Mouse (Mus musculus): ENCODE measurements at regions not wholly inside any gene's neighbourhood (a gene's known extent, or its start where the extent isn't known, plus 50 kb on each side); places are given as distances from the start of the nearest gene placed in this dataset.

DNA sequence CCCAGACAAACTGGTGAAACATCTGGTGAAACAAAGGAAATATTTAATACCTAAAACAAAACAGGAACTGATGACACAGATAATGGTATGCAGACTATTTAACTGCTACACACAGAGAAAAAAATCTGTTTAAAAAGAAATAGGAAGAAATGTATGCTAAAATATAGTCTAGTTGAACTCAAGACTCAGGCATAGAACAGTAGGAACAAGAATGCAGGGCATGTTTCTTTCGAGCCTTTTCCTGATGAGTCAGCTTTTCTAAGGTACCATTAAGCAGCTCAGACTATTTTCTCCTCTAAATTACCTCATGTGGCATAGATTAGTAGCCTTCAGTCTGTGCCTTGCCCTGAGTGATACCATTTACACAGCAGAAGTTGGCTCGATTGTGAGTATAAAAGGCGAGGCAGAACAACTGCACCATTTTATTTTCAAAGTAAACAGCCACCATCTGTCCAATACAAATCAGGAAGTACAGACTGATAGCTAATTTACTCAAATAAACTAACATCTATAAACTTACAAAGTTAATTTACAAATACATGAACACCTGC lies 411.1 kb downstream of the Kcnj3 start:
- DNase-seq (ENCODE audit: extremely low read depth) = no peak
- in situ Hi-C loops (cut with MboI; ENCODE audit: low pct_ligation_motif_present, low pct_unique_long_range_greater_than_20kb, low sequenced_read_pairs) = no loop called here
- H3K4me2 ChIP-seq (ENCODE audit: insufficient read depth, low read depth, poor library complexity, severe bottlenecking) = no peak overlapping the region
- H3K36me3 ChIP-seq (replicated peaks in 1 of 2; ENCODE audit: control insufficient read depth in 1 of 2, insufficient read depth in 1 of 2, low read length in 1 of 2) = no peaks in the 10 kb centered on the region
- H3K9ac ChIP-seq (ENCODE audit: insufficient read depth, low read depth) = no peak overlapping the region
- dilution Hi-C loops (cut with MboI; ENCODE audit: extremely low pct_ligation_motif_present, extremely low pct_unique_long_range_greater_than_20kb, low sequenced_read_pairs) = no loop called here
- H3K9me3 ChIP-seq (replicated peaks; ENCODE audit: low read length) = peaks cover 2% of the 10 kb centered on the region
- no peak overlapping the region for H3K4me3 ChIP-seq (replicated peaks in 1 of 3; ENCODE audit: low read depth in 2 of 3, low read length in 2 of 3, poor library complexity in 1 of 3)
- H3K4me1 ChIP-seq (ENCODE audit: control insufficient read depth in 1 of 2, insufficient read depth in 2 of 2) = no peaks in the 10 kb centered on the region
- H3K79me2 ChIP-seq (replicated peaks; ENCODE audit: control insufficient read depth, extremely low read depth, insufficient read depth, poor library complexity, severe bottlenecking) = no peaks in the 10 kb centered on the region
- H3K27ac ChIP-seq (ENCODE audit: insufficient read depth, low read depth) = no peak overlapping the region
- no peak for TF ChIP-seq RAD21 (IDR thresholded peaks at IDR 0.05; ENCODE audit: low read depth, low read length)
- TF ChIP-seq ZNF384 (IDR thresholded peaks at IDR 0.05; ENCODE audit: low read depth, low read length) = no peak
- TF ChIP-seq MAFK (IDR thresholded peaks at IDR 0.05; ENCODE audit: insufficient replicate concordance, low read length) = peak; percentile 83; the same call in 1 of the 2 replicates
- H3K27me3 ChIP-seq (replicated peaks) = no peaks in the 10 kb centered on the region

DNA sequence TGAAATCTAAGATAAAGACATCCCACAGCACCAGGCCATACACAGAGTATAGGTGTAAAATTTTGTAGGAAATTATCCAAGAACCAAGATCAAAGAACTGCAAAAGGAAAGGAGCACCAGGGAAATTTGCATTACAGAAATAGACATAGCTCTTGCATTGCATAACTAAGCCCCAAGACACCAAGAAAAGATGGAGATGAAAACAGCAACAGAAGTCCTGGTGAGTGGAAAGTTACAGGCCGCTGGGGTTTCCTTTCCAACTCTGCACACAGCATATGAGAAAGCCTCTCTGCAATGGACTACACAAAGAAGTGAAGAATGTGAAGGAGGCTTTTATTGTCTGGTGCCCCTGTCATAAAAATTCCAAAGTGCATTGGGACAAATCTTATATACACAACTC lies 426.7 kb downstream of the Kcnj3 start:
- Histone ChIP-seq H3K36me3 (replicated peaks in 1 of 2; ENCODE audit: control insufficient read depth in 1 of 2, insufficient read depth in 1 of 2, low read length in 1 of 2) (no peaks in the 10 kb centered on the region), H3K79me2 (replicated peaks; ENCODE audit: control insufficient read depth, extremely low read depth, insufficient read depth, poor library complexity, severe bottlenecking) (no peaks in the 10 kb centered on the region), H3K4me1 (ENCODE audit: control insufficient read depth in 1 of 2, insufficient read depth in 2 of 2) (no peaks in the 10 kb centered on the region), H3K9me3 (replicated peaks; ENCODE audit: low read length) (no peaks in the 10 kb centered on the region), H3K27me3 (replicated peaks) (no peaks in the 10 kb centered on the region), H3K9ac (ENCODE audit: insufficient read depth, low read depth) (no peak overlapping the region), H3K4me2 (ENCODE audit: insufficient read depth, low read depth, poor library complexity, severe bottlenecking) (no peak overlapping the region), H3K27ac (ENCODE audit: insufficient read depth, low read depth) (no peak overlapping the region), H3K4me3 (replicated peaks in 1 of 3; ENCODE audit: low read depth in 2 of 3, low read length in 2 of 3, poor library complexity in 1 of 3) (no peak overlapping the region)
- in situ Hi-C loops (cut with MboI; ENCODE audit: low pct_ligation_motif_present, low pct_unique_long_range_greater_than_20kb, low sequenced_read_pairs) (no loop called here), dilution Hi-C loops (cut with MboI; ENCODE audit: extremely low pct_ligation_motif_present, extremely low pct_unique_long_range_greater_than_20kb, low sequenced_read_pairs) (no loop called here)
- no peak for DNase-seq (ENCODE audit: extremely low read depth)
- TF ChIP-seq JUN (IDR thresholded peaks at IDR 0.05; ENCODE audit: insufficient read depth, low read depth, low read length) = no peak
- TF ChIP-seq ZKSCAN1 (IDR thresholded peaks at IDR 0.05; ENCODE audit: borderline replicate concordance, low read depth, low read length) = no peak
- TF ChIP-seq MEF2A (IDR thresholded peaks at IDR 0.05; ENCODE audit: borderline replicate concordance, low read depth, low read length) = no peak
- no peak for TF ChIP-seq POLR2AphosphoS2 (IDR thresholded peaks at IDR 0.05; ENCODE audit: low read depth, low read length)
- TF ChIP-seq MXI1 (IDR thresholded peaks at IDR 0.05; ENCODE audit: low read depth, low read length) = no peak
- no peak for TF ChIP-seq MAFK (IDR thresholded peaks at IDR 0.05; ENCODE audit: insufficient replicate concordance, low read length)
- no peak for TF ChIP-seq MAX (IDR thresholded peaks at IDR 0.05; ENCODE audit: low read length)
- no peak for TF ChIP-seq NELFE (IDR thresholded peaks at IDR 0.05; ENCODE audit: low read depth, low read length)

DNA sequence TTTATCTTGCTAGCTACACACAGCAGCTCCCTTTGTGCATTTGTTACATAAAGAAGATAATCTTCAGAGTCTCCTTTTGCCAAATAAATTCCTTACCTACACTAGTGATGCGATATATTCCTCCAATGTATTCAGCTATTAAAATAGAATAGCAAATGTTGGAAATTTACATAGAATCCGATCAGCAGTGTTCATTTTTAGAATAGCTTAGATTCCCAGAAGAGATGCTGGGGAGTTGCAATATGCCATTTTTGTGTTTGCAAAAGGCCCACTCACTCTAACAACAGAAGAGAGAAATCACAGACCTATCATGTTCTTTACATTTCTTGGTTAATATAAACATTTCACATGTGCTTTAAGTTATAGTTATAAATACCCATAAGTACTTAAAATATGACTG lies 454.2 kb downstream of the Kcnj3 start:
- Histone ChIP-seq H3K27me3 (replicated peaks) (no peaks in the 10 kb centered on the region), H3K4me2 (ENCODE audit: insufficient read depth, low read depth, poor library complexity, severe bottlenecking) (no peak overlapping the region), H3K36me3 (replicated peaks in 1 of 2; ENCODE audit: control insufficient read depth in 1 of 2, insufficient read depth in 1 of 2, low read length in 1 of 2) (no peaks in the 10 kb centered on the region), H3K27ac (ENCODE audit: insufficient read depth, low read depth) (no peak overlapping the region), H3K9ac (ENCODE audit: insufficient read depth, low read depth) (no peak overlapping the region), H3K9me3 (replicated peaks; ENCODE audit: low read length) (peaks cover 4% of the 10 kb centered on the region), H3K79me2 (replicated peaks; ENCODE audit: control insufficient read depth, extremely low read depth, insufficient read depth, poor library complexity, severe bottlenecking) (no peaks in the 10 kb centered on the region), H3K4me1 (ENCODE audit: control insufficient read depth in 1 of 2, insufficient read depth in 2 of 2) (no peaks in the 10 kb centered on the region), H3K4me3 (replicated peaks in 1 of 3; ENCODE audit: low read depth in 2 of 3, low read length in 2 of 3, poor library complexity in 1 of 3) (no peak overlapping the region)
- in situ Hi-C loops (cut with MboI; ENCODE audit: low pct_ligation_motif_present, low pct_unique_long_range_greater_than_20kb, low sequenced_read_pairs) = no loop called here
- TF ChIP-seq PAX5 (IDR thresholded peaks at IDR 0.05; ENCODE audit: low read length) (no peak), MAFK (IDR thresholded peaks at IDR 0.05; ENCODE audit: insufficient replicate concordance, low read length) (no peak), USF2 (conservative IDR thresholded peaks at IDR 0.05; ENCODE audit: low read depth, low read length) (no peak), ZNF384 (IDR thresholded peaks at IDR 0.05; ENCODE audit: low read depth, low read length) (no peak), NRF1 (IDR thresholded peaks at IDR 0.05; ENCODE audit: low read depth, low read length) (no peak), CHD1 (IDR thresholded peaks at IDR 0.05; ENCODE audit: low read depth, low read length) (no peak), JUND (conservative IDR thresholded peaks at IDR 0.05; ENCODE audit: low read depth, low read length) (no peak)
- no peak for DNase-seq (ENCODE audit: extremely low read depth)
- dilution Hi-C loops (cut with MboI; ENCODE audit: extremely low pct_ligation_motif_present, extremely low pct_unique_long_range_greater_than_20kb, low sequenced_read_pairs) = no loop called here
